8 mouse cellular contexts compared by ENCODE assay signal in genomic region chr10:79958140-79958816, GRCm38 (mm10). TPM values are rescaled to one million over a fixed set of nuclear protein-coding genes. Genes with fewer than 3 reads are reported as not detected.
DNase-seq lines count a peak whose midpoint lies in the region; ATAC-seq lines count a peak whose summit lies in the region.

No protein-coding gene starts in this region.

- 0 out of 2 replicates have a peak, but pooled peaks have one; percentile 32 for ATAC-seq in frontal cortex, adult (ENCODE audit: low TSS enrichment)
- ATAC-seq in hindbrain, embryonic 11.5 days (ENCODE audit: low FRiP score), result no peak
- no peak for ATAC-seq in activated CD4-positive, CD25-positive, alpha-beta regulatory T cell, adult 4 months

- H3K4me1 ChIP-seq in hindbrain, embryonic 11.5 days (replicated peaks; ENCODE audit: control insufficient read depth, insufficient read depth, low read length), result peaks cover 6% of the 10 kb centered on the region; the same call in 1 of the 2 replicates

- H3K9me3 ChIP-seq in hindbrain, embryonic 11.5 days (ENCODE audit: control insufficient read depth, low read length), result no peaks in the 10 kb centered on the region

- WGBS in hindbrain, embryonic 11.5 days, result 12% methylated on average over 21 of the region's 21 CpGs

- peak; percentile 82 for DNase-seq in R1 (ENCODE audit: low read depth, low spot score)
- DNase-seq in cerebellum, adult 18-20 months, result peak; percentile 85 to 86
- DNase-seq in hindbrain, embryonic 11.5 days (ENCODE audit: low spot score), result peak; percentile 80
- DNase-seq in layer of hippocampus, postnatal 25 days (ENCODE audit: extremely low spot score in 1 of 2, low spot score in 1 of 2), result peak; percentile 66 to 74
- peak; percentile 87 to 92 for DNase-seq in lung, postnatal 4 days
- peak; percentile 75 to 81 for DNase-seq in right cerebral cortex, postnatal 10 days (ENCODE audit: low spot score in 2 of 2)

- H3K4me3 ChIP-seq in hindbrain, embryonic 11.5 days (ENCODE audit: low read depth, low read length), result no peak overlapping the region

- no peak overlapping the region for H3K9ac ChIP-seq in hindbrain, embryonic 11.5 days (ENCODE audit: low read depth, low read length)

- H3K36me3 ChIP-seq in hindbrain, embryonic 11.5 days (ENCODE audit: control insufficient read depth, insufficient read depth, low read length), result peaks cover 6% of the 10 kb centered on the region; the same call in 1 of the 2 replicates

- H3K4me2 ChIP-seq in hindbrain, embryonic 11.5 days (replicated peaks; ENCODE audit: low read depth, low read length), result no peak overlapping the region

- H3K27ac ChIP-seq in hindbrain, embryonic 11.5 days (ENCODE audit: low read depth, low read length), result no peak overlapping the region

- no peaks in the 10 kb centered on the region for H3K27me3 ChIP-seq in hindbrain, embryonic 11.5 days (ENCODE audit: control insufficient read depth, insufficient read depth, low read length)

RNA-seq across cellular contexts. Expression of gene Wdr18, which starts 1.7 kb away (rescaled TPM):
- polyA plus RNA-seq in hindbrain, embryonic 11.5 days (2014; fragmentation: Nextera tagmentation; extraction: Ambion mirVana), result 94.7 and 102 TPM in 2 replicates
- 10 to 100 TPM; 42.9 to 45.8 TPM for total RNA-seq in layer of hippocampus, postnatal 25 days (2021)
- 10 to 100 TPM; 63.9 to 70.0 TPM for polyA plus RNA-seq in activated CD4-positive, CD25-positive, alpha-beta regulatory T cell, adult 4 months (2017; shearing (Covaris generic))

RNA-seq across cellular contexts. Expression of gene Grin3b, which starts 12.2 kb away (rescaled TPM):
- polyA plus RNA-seq in hindbrain, embryonic 11.5 days (2014; fragmentation: Nextera tagmentation; extraction: Ambion mirVana), result 0.29 and 0.49 TPM in 2 replicates
- under 1 TPM; 0.12 to 0.15 TPM for total RNA-seq in layer of hippocampus, postnatal 25 days (2021)
- not detected for polyA plus RNA-seq in activated CD4-positive, CD25-positive, alpha-beta regulatory T cell, adult 4 months (2017; shearing (Covaris generic))

RNA-seq across cellular contexts. Expression of gene Tmem259, which starts 25.9 kb away (rescaled TPM):
- 14.6 and 16.1 TPM in 2 replicates for polyA plus RNA-seq in hindbrain, embryonic 11.5 days (2014; fragmentation: Nextera tagmentation; extraction: Ambion mirVana)
- total RNA-seq in layer of hippocampus, postnatal 25 days (2021), result 100 to 1,000 TPM; 125 to 131 TPM
- polyA plus RNA-seq in activated CD4-positive, CD25-positive, alpha-beta regulatory T cell, adult 4 months (2017; shearing (Covaris generic)), result 1 to 10 TPM; 1.9 to 3.8 TPM

RNA-seq across cellular contexts. Expression of gene Cnn2, which starts 30.1 kb away (rescaled TPM):
- polyA plus RNA-seq in hindbrain, embryonic 11.5 days (2014; fragmentation: Nextera tagmentation; extraction: Ambion mirVana), result 180 and 221 TPM in 2 replicates
- total RNA-seq in layer of hippocampus, postnatal 25 days (2021), result 1 to 10 TPM; 5.8 to 6.0 TPM
- polyA plus RNA-seq in activated CD4-positive, CD25-positive, alpha-beta regulatory T cell, adult 4 months (2017; shearing (Covaris generic)), result 100 to 1,000 TPM; 828 to 877 TPM

RNA-seq across cellular contexts. Expression of gene Arid3a, which starts 31.4 kb away (rescaled TPM):
- polyA plus RNA-seq in hindbrain, embryonic 11.5 days (2014; fragmentation: Nextera tagmentation; extraction: Ambion mirVana), result 4.9 and 9.0 TPM in 2 replicates
- 1 to 10 TPM; 4.6 to 6.9 TPM for total RNA-seq in layer of hippocampus, postnatal 25 days (2021)
- 1 to 10 TPM; 2.1 to 2.5 TPM for polyA plus RNA-seq in activated CD4-positive, CD25-positive, alpha-beta regulatory T cell, adult 4 months (2017; shearing (Covaris generic))
